Mouse (Mus musculus): ENCODE results near the gene Sh3gl1.

GRCm38 (mm10) chr17:56030238-56030870 is 6.1 kb downstream of the Sh3gl1 start:
- TF ChIP-seq CTCF (IDR thresholded peaks at IDR 0.05 in 2 of 3, conservative IDR thresholded peaks at IDR 0.05 in 1 of 3; ENCODE audit: control insufficient read depth in 1 of 3, insufficient read depth in 1 of 3, low read depth in 2 of 3, low read length in 3 of 3, poor library complexity in 1 of 3, severe bottlenecking in 1 of 3), result no peak
- no peak for TF ChIP-seq CHD1 (IDR thresholded peaks at IDR 0.05; ENCODE audit: low read depth, low read length)
- no peak for TF ChIP-seq TBP (IDR thresholded peaks at IDR 0.05; ENCODE audit: low read depth, low read length)
- TF ChIP-seq POLR2A (IDR thresholded peaks at IDR 0.05; ENCODE audit: control insufficient read depth in 1 of 2, insufficient read depth in 1 of 2, low read depth in 1 of 2, low read length in 2 of 2, poor library complexity in 1 of 2), result no peak
- no peak for TF ChIP-seq ZNF384 (IDR thresholded peaks at IDR 0.05; ENCODE audit: low read depth, low read length)
- TF ChIP-seq TAL1 (IDR thresholded peaks at IDR 0.05; ENCODE audit: low read length), result no peak
- no peak for TF ChIP-seq GATA1 (IDR thresholded peaks at IDR 0.05; ENCODE audit: low read depth, low read length)
- no peak for TF ChIP-seq CHD2 (IDR thresholded peaks at IDR 0.05; ENCODE audit: low read length)
- no peak for TF ChIP-seq ETS1 (IDR thresholded peaks at IDR 0.05; ENCODE audit: low read depth, low read length)
- TF ChIP-seq BHLHE40 (IDR thresholded peaks at IDR 0.05; ENCODE audit: borderline replicate concordance, low read depth, low read length), result no peak
- TF ChIP-seq USF2 (IDR thresholded peaks at IDR 0.05; ENCODE audit: borderline replicate concordance in 1 of 2, insufficient read depth in 1 of 2, low read depth in 1 of 2, low read length in 2 of 2), result no peak
- no peak for TF ChIP-seq MYC (IDR thresholded peaks at IDR 0.05; ENCODE audit: low read depth, low read length)
